Mouse (Mus musculus) activated CD4-positive, CD25-positive, alpha-beta regulatory T cell, adult 9 weeks (primary cell): ENCODE data around the gene Mia2. TPM values are rescaled to one million over a fixed set of nuclear protein-coding genes. Genes with fewer than 3 reads are reported as not detected.

Source experiments
- polyA plus RNA-seq: library from polyadenylated mRNA; unstranded; fragments of 100-300 nt; shearing (Covaris generic); gene quantifications from one replicate; pipeline ENCODE4 v1.2.1, GENCODE M21; 2017

The Mia2 gene
- polyA plus RNA-seq: 20.0 TPM

DNA sequence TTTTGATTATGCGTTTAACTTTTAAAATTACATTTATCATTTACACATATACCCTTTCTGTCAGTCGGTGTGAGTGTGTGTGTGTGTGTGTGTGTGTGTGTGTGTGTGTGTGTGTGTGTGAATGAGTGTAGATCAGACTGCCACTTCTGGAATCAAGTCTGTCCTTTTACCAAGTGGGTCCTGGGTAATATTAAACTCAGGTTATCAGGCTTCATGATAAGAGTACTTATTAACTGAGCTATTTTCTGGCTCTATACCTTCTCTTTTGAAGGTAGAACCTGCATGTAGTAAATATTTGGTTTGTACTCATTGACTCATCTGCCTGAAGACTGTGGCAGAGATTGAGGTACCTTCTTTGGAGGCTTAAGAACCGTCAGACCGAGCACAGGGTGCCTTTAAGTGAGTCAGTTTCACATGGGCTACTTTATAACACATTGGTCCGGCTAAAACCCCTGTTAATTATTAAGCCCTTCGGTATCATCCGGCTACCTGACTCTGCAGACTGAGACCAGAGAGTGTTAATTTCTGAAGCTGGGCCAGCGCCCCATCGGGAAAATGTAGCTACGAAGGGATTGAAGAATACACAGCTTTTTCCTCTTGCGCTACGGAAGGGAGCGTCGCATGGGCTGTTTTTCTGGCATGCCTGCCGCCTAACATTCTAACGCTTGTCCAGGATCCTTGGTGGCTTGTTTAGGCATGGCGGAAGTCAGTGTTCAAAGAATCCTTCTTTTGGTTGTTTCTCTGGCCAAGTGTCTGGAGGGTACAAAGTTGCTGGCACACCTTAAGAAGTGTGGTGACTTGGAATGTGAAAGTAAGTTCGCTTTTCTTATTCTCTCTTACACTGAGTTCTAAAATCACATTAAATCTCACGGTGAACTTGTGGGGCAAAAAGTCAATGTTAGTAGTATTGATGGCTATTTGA is at the start of gene Mia2:
Gene Mia2 (plus strand): TSS at position 696 of the 922 bp plus-strand sequence.

GRCm38 (mm10) chr12:59060993-59061595 is 34.5 kb upstream of the Mia2 start, which contains the start of gene Trappc6b:
Gene Trappc6b, minus strand, starts transcription at chr12:59061472.

DNA sequence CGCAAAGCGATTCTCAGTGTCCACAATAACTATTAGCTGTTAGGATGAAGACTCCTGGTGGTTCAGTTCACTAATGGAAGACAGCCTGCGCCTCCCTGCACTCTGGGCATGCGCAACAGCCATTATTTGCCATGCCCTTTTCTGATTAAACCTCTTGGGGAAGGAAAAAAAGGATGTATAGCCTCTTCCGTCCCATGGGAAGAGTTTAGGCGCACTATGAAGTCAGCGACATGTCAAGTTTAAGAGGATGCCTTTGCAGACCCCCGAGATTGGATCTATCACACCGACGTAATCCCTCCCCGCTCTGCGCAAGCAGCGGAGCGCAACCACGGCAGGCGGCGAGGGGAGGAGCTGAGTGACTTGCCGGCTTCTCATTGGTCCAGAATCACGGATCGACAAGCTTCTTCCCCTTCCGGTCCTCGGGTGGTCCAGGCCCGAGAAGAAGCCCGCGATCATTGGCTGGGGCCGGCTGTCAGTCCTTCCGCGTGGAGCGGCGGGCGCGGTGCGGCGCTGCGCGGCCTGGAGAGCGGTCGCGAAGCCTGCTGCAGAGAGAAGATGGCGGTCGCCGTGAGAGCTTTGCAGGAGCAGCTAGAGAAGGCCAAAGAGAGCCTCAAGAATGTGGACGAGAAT is 29.0 kb upstream of the Mia2 start, which contains the start of gene Pnn:
Gene Pnn (plus strand): TSS at position 437 of the 630 bp plus-strand sequence.

GRCm38 (mm10) chr12:59219325-59220225 is 124.0 kb downstream of the Mia2 start, which contains the start of gene Fbxo33:
Gene Fbxo33, minus strand, starts transcription at chr12:59219725.

Other genes starting within 250 kb of the Mia2 start
- 39.6 TPM for gene Sec23a, start 83.8 kb upstream of the Mia2 start, polyA plus RNA-seq
- 28.1 TPM for gene Gemin2, start 82.4 kb upstream of the Mia2 start, polyA plus RNA-seq
- 91.8 TPM for gene Trappc6b, start 34.3 kb upstream of the Mia2 start, polyA plus RNA-seq
- 146 TPM for gene Pnn, start 28.9 kb upstream of the Mia2 start, polyA plus RNA-seq
- 8.3 TPM for gene Fbxo33, start 123.9 kb downstream of the Mia2 start, polyA plus RNA-seq